Mouse (Mus musculus) G1E-ER4 (cell line): ENCODE results near the gene Olfr1411. TPM values are rescaled to one million over a fixed set of nuclear protein-coding genes. Genes with fewer than 3 reads are reported as not detected.

Experiments
- GATA1 ChIP-seq: IDR thresholded peaks from one replicate; pipeline ENCODE4 v1.8.0; 2012; ENCODE audit warnings: low read length, inconsistent platforms
- polyA plus RNA-seq: library from polyadenylated mRNA; stranded (reverse); fragments of >175 nt; gene quantifications from 2 replicates; pipeline ENCODE4 v1.2.3, GENCODE M21; 2012

The Olfr1411 gene
- polyA plus RNA-seq, 1 experiment, result not detected

DNA sequence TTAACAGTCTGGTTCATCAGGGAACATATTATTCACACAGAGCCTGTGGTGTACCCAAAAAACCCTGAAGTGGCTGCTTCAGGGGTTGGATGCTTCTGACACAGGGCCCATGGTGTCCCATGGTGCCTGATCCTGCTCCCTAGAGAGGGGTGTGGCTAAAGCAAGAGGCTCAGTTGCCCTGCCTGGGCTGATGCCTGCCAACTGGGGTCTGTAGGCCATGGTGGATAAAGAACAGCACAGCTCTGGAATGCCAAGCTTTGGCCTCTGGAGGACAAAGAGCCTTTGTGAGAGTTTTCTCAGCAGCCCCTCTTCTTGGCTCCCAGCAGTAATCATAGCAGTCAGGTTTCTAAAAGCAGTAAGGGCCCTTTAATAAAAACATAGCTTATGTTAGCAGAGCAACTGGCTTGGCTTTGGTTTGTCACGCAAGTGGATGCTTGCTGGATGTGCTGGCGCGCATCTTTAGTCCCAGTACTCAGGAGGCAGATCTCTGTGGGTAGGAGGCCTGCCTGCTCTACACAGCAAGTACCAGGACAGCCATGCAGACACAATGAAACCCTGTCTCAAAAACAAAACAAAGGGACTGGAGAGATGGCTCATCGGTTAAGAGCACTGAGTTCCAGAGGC, 40.9 kb downstream of the Olfr1411 start:
- no peak for TF ChIP-seq GATA1

GRCm38 (mm10) chr1:92636015-92636414, 41.8 kb downstream of the Olfr1411 start:
- TF ChIP-seq GATA1, result no peak

GRCm38 (mm10) chr1:92636676-92637075, 42.5 kb downstream of the Olfr1411 start:
- TF ChIP-seq GATA1, result no peak

- TF ChIP-seq GATA1, result no peak
Measured at GRCm38 (mm10) chr1:92637501-92638172, 43.4 kb downstream of the Olfr1411 start.

GRCm38 (mm10) chr1:92638181-92638580, 44.0 kb downstream of the Olfr1411 start:
- no peak for TF ChIP-seq GATA1

- no peak for TF ChIP-seq GATA1
Measured at GRCm38 (mm10) chr1:92638736-92639135, 44.5 kb downstream of the Olfr1411 start.

DNA sequence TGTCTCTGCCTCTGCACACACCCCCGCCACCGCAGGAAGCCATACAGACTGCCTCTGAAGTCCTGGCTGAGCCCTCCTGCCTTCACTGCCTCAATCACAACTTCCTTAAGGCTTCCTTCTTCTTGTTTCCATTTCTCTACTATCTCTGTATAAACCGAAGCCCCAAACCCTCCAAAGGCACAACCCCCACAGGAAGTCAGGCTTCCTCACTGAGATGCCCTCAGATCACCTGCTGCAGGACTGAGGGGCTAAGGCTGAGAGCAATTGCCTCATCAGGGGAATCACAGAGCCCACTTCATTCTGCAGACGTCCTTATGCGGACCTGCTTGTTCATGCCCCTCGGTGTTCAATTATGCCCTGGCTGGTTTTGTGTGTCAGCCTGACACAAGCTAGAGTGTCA, 46.2 kb downstream of the Olfr1411 start:
- TF ChIP-seq GATA1, result no peak

- no peak for TF ChIP-seq GATA1
Measured at GRCm38 (mm10) chr1:92641514-92642272, 47.5 kb downstream of the Olfr1411 start, which contains the start of gene Cops9. Gene Cops9 (minus strand): TSS chr1:92641985.

DNA sequence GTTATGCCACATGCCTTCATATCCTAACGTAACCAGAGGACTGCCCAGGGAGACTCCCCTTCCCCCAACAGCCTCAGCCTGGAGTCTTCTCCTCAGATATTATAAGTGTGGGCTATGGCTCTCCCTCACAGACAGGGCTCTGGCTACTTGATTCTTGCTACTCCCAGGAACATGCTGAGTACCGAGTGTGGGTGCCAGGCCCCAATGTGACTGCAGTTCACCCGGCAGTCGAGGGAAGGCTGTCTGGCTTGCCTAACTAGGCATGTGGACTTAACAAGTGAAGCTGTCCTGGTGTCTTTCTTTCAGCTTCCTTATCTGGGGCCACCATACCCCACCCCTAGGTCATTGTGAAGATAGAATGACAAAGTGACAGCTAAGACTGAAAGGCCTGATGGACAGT, 49.5 kb downstream of the Olfr1411 start:
- TF ChIP-seq GATA1, result no peak

DNA sequence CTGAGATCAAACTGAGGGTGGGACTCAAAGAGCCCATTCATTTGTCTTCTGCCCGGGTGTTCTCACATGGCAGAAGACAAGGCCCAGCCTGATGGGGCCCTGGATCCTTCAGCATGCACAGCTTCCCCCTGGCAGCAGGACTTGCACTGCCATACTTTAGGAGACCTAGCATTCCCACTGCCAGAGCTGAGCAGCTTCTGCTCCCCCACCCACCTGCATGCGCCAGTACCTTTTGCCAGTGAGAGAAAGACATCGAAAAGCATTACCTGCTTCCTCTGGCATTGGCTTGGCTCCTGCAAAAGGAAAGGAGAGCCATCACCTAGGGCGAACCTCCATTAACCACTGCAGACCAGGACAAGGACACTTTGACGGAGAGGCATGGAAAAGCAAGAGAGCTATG, 50.7 kb downstream of the Olfr1411 start:
- no peak for TF ChIP-seq GATA1

GRCm38 (mm10) chr1:92646111-92646510, 51.9 kb downstream of the Olfr1411 start:
- TF ChIP-seq GATA1, result no peak

GRCm38 (mm10) chr1:92646601-92647000, 52.4 kb downstream of the Olfr1411 start:
- TF ChIP-seq GATA1, result no peak

DNA sequence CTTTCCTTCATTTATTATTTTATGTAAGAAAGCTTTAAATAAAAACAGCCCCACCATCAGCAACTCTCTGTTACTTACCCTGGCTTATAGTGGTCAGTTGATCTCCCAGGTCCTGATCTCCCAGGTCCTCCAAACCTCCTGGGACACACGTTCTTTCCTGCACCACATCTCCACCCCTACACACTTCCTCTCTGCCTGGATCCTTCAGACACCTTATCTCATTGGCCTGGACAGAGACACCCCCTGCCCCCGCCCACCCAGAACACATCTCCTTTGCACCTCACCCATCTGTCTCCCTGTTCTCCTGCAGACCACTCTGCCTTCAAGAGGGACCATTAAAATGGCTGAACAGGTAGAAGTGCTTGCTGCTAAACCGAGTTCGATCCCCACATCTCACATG, 52.8 kb downstream of the Olfr1411 start:
- TF ChIP-seq GATA1, result no peak

Other genes with a start within 250 kb of the Olfr1411 start
- 93.0 and 96.6 TPM in 2 replicates for gene Ndufa10, start 120.6 kb upstream of the Olfr1411 start, polyA plus RNA-seq
- not detected in 2 replicates for gene Olfr1416, start 109.3 kb upstream of the Olfr1411 start, polyA plus RNA-seq
- not detected in 2 replicates for gene Olfr1415, start 98.3 kb upstream of the Olfr1411 start, polyA plus RNA-seq
- not detected in 2 replicates for gene Olfr1414, start 75.8 kb upstream of the Olfr1411 start, polyA plus RNA-seq
- gene Olfr1413, start 23.1 kb upstream of the Olfr1411 start, polyA plus RNA-seq, result not detected in 2 replicates
- gene Olfr1412, start 8.6 kb upstream of the Olfr1411 start, polyA plus RNA-seq, result not detected in 2 replicates
- not detected in 2 replicates for gene Olfr1410, start 11.4 kb downstream of the Olfr1411 start, polyA plus RNA-seq
- gene Olfr12, start 23.4 kb downstream of the Olfr1411 start, polyA plus RNA-seq, result not detected in 2 replicates
- gene Cops9, start 47.6 kb downstream of the Olfr1411 start, polyA plus RNA-seq, result 147 and 217 TPM in 2 replicates
- gene Otos, start 54.4 kb downstream of the Olfr1411 start, polyA plus RNA-seq, result 0.13 TPM in 1 of 2 replicates, not detected in the other
- gene Gpc1, start 237.2 kb downstream of the Olfr1411 start, polyA plus RNA-seq, result not detected in 2 replicates